Mouse (Mus musculus) cerebellum, postnatal 10 days (tissue): ENCODE measurements around the gene Tbl1xr1.
A peak's percentile ranks its signal among the peaks of the same experiment; 100 is the strongest.

Experiments used
- DNase-seq, 2 experiments: peaks; one replicate each; pipeline ENCODE4 v3.0.0; 2021; ENCODE audit warnings: mixed read lengths in 2 of 2

The Tbl1xr1 gene

GRCm38 (mm10) chr3:22144255-22144654, 67.8 kb downstream of the Tbl1xr1 start:
- DNase-seq, result peak; percentile 25 to 27

DNA sequence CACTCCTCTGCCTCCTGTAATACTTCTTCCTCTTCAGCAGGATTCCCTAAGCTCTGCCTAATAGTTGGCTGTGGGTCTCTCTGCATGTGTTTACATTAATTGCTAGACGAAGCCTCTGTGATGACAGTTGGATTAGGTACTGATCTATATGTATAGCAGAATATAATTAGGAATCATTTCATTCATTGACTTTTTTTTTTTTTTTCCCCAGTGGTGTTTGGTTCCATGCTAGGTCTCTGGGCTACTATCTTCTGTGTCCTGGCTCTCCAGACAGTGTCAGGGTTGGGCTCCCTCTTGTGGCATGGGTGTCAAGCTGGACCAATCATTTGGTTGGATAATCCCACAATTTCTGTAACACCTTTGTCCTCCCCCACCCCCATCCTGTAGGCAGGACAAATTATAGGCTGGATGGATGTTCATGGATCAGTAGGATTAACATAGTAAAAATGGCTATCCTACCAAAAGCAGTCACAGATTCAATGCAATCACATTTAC, 71.0 kb downstream of the Tbl1xr1 start:
- DNase-seq, result peak; percentile 20 to 46

GRCm38 (mm10) chr3:22148306-22148932, 72.0 kb downstream of the Tbl1xr1 start:
- no peak for DNase-seq

GRCm38 (mm10) chr3:22150872-22151530, 74.5 kb downstream of the Tbl1xr1 start:
- no peak for DNase-seq

- DNase-seq, result no peak
Measured at GRCm38 (mm10) chr3:22152773-22153172, 76.3 kb downstream of the Tbl1xr1 start.

GRCm38 (mm10) chr3:22154522-22154921, 78.1 kb downstream of the Tbl1xr1 start:
- no peak for DNase-seq

DNA sequence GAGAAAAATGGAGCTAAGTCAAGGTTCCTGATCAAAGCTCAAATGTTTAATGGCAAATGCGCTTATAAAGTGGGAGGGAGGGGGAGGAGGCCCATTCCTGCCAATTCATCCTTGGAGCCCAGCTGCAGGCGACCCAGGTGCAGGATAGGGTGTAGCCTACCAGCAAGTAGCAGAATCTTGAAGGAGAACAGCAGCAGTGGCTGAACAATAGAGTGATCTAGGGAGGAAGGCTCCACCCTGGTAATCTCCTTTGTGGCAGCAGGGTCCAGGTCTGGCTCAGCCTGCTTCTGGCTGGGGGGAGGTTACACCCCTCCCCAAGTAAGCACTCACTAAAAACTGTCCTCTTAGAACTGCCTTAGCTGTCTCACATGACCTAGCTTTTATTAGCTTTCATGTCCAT, 79.9 kb downstream of the Tbl1xr1 start:
- DNase-seq, result no peak

- DNase-seq, result no peak
Measured at GRCm38 (mm10) chr3:22162948-22163347, 86.5 kb downstream of the Tbl1xr1 start.

DNA sequence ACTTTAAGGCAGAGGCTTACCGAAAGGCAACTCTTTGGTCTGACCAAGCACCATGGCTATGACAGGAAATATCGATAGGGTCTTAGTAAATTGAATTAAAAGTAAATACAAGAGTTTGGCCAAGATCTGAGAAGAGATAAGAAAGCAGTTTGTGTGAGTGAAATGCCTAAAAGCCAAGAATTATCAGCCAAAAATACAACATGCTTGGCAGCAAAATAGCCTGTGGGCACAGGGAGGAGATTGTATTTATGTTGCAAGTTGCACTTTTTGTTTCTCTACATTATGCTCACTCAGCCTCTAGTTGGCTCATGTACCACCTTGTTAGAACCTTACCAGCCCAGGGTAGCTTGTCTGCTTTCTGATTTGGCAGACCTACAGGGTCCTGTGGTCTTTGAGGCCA, 91.4 kb downstream of the Tbl1xr1 start:
- DNase-seq, result no peak

DNA sequence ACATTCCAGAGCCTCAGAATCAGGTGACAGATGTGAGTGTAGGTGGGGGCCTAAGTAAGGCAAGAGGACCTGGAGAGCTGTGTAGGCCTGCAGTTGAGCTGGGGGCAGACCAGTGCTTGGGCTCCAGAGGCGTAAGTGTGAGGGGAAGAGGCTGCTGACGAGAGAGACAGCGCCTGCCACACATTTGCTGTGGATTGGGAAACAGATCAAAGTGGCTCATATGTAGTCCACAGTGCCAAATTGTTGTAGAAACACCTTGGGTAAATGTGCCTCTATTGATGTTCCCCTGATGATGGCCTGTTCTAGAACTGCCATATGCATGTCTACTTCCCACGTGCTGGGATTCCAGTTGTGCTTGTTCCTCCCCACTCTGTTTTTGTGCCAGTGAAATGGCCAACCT, 92.0 kb downstream of the Tbl1xr1 start:
- no peak for DNase-seq

DNA sequence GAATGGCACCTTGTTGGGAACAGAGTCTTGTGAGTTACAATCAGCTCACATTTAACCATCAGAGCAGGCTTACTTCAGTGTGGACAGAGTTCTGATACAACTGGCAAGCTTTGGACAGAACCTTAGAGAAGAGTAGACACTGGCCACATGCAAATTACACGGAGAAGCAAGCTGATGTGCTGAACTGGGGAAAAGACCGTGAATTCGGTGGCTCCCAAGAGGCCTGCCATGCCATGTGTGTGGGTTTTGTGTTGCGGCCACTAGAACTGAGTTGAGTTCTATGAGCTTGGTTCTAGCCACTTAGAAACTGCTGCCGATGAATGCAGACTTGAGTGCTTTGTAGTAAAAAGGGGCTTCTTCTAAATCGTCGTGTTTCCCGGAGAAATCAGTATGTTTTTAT, 95.1 kb downstream of the Tbl1xr1 start:
- no peak for DNase-seq

DNA sequence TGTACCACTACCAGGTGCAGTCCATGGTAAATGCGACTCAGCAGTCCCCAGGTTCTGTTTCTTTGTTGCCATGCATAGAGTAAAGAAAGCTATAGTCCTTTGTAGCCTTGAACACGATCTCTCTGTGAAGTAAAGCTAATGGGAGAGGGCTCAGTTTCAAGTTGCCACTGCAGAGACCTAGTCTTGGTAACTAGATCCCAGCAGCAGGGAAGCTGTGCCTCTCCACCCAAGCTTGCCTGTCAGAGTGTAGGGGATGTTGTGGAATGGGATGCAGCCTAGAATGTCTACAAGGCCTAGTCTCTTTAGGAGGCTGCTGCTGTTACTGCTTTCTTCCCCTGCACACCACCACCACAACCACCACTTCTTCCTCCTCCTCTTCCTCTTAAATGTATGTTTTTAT, 96.0 kb downstream of the Tbl1xr1 start:
- no peak for DNase-seq

DNA sequence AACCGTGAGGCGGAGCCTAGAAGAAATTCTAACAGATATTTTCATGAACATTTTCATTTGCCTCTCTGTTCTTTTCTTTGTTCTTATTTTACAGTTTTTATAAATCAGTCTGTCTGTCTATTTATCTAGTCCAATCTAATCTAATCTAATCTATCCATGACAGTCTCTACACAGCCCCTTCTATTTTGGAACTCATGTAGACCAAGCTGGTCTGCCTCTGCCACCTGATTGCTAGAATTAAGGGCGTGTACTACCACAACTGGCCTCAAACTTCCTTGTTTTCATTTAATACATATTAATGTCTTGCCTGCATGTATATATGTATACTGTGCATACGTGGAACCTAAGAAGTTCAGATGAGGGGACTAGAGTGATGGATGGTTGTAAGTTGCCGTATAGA, 96.7 kb downstream of the Tbl1xr1 start:
- no peak for DNase-seq

GRCm38 (mm10) chr3:22174232-22174631, 97.8 kb downstream of the Tbl1xr1 start:
- DNase-seq, result no peak

DNA sequence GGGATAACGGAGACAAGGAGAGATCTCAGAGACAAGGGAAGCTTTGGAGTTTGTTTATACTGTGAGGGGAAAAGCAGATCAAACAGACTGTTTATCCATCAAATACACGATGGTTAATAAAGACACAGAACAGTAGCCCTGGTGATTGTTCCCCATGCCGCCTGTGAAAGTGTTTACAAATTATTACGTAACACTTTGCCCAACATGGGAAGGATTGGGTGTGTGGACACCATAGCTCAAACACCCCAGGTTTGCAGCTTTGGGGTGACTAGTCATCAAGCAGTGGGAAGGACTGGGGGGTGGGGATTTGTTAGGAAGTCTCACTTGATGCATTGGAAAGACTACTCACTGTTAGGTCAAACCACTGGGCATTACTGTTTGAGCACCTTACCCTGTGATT, 103.6 kb downstream of the Tbl1xr1 start:
- DNase-seq, result no peak

GRCm38 (mm10) chr3:22181026-22181425, 104.6 kb downstream of the Tbl1xr1 start:
- DNase-seq, result no peak

GRCm38 (mm10) chr3:22185265-22185664, 108.8 kb downstream of the Tbl1xr1 start:
- no peak for DNase-seq

- peak; percentile 36 to 68 for DNase-seq
Measured at GRCm38 (mm10) chr3:22190498-22190897, 114.0 kb downstream of the Tbl1xr1 start.

GRCm38 (mm10) chr3:22192931-22193330, 116.5 kb downstream of the Tbl1xr1 start:
- no peak for DNase-seq

DNA sequence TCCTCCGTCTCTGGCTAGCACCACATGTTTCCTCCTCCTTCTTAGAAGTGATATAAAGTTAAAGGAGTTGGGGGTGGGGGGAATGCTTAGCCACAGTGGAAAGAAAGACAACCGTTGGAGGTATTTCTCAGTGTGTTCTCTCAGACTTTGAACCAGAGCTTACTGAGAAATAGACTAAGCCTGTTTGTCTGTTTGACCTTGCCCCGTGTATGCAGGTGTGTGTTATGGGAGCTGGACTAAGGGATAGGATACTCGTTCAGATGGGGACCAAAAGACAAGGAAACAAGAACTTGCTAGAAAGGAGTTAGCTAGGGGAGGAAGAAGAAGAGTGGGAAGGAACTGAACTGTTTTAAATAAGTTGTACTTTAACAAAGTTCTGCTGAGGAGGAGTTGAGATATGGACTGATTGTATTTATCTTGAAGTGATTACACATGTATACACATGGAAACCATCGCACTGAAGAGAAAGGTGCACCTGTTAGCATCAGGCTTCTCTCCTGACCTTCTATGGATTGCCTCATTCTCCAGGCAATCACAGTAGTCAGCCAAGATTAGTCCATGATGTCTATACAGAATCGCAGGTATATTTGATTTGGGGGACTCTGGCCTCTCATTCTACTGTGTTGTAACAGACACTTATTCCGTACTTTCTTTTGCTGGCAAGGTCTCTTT, 117.9 kb downstream of the Tbl1xr1 start:
- no peak for DNase-seq

- DNase-seq, result no peak
Measured at GRCm38 (mm10) chr3:22198802-22199201, 122.3 kb downstream of the Tbl1xr1 start.

- no peak for DNase-seq
Measured at GRCm38 (mm10) chr3:22204186-22204585, 127.7 kb downstream of the Tbl1xr1 start.

- DNase-seq, result no peak
Measured at GRCm38 (mm10) chr3:22221557-22221956, 145.1 kb downstream of the Tbl1xr1 start.

- DNase-seq, result no peak
Measured at GRCm38 (mm10) chr3:22222351-22222750, 145.9 kb downstream of the Tbl1xr1 start.
